Mouse (Mus musculus) embryonic facial prominence, embryonic 14.5 days (tissue): ENCODE results near the gene Tprn. TPM values are rescaled to one million over a fixed set of nuclear protein-coding genes. Genes with fewer than 3 reads are reported as not detected.

Experiments used
- ATAC-seq: fragments of 200-750 bp; cut with Nextera tagmentation; 2 replicates; pipeline ENCODE4 v1.8.0; 2017; ENCODE audit warnings: low read depth, moderate number of reproducible peaks, moderate TSS enrichment
- DNase-seq: peaks from one replicate; pipeline ENCODE4 v3.0.0-alpha.2; 2015; ENCODE audit warnings: low spot score
- H3K27ac ChIP-seq: fragments of 300-500 bp; sonication (generic); replicated peaks from 2 replicates; pipeline ENCODE4 v1.5.1; 2014; ENCODE audit warnings: low read depth, mild to moderate bottlenecking, low read length, moderate library complexity
- H3K27me3 ChIP-seq: fragments of 300-500 bp; sonication (generic); replicated peaks from 2 replicates; pipeline ENCODE4 v1.6.1; 2014; ENCODE audit warnings: low read length; ENCODE audit not compliant: control insufficient read depth, insufficient read depth
- H3K36me3 ChIP-seq: fragments of 300-500 bp; sonication (generic); 2 replicates; pipeline ENCODE4 v1.6.1; 2014; ENCODE audit warnings: low read length, mixed read lengths; ENCODE audit not compliant: control insufficient read depth, insufficient read depth
- H3K4me1 ChIP-seq: fragments of 300-500 bp; sonication (generic); 2 replicates; pipeline ENCODE4 v1.6.1; 2014; ENCODE audit warnings: antibody characterized with exemption, low read length; ENCODE audit not compliant: control insufficient read depth, insufficient read depth
- H3K4me2 ChIP-seq: fragments of 300-500 bp; sonication (generic); 2 replicates; pipeline ENCODE4 v1.6.1; 2014; ENCODE audit warnings: low read depth, mild to moderate bottlenecking, low read length, moderate library complexity, mixed read lengths
- H3K4me3 ChIP-seq: fragments of 300-500 bp; sonication (generic); 2 replicates; pipeline ENCODE4 v1.5.1; 2014; ENCODE audit warnings: low read depth, mild to moderate bottlenecking, low read length
- H3K9ac ChIP-seq: fragments of 300-500 bp; sonication (generic); 2 replicates; pipeline ENCODE4 v1.6.1; 2014; ENCODE audit warnings: low read depth, mild to moderate bottlenecking, low read length, moderate library complexity, mixed read lengths
- H3K9me3 ChIP-seq: fragments of 300-500 bp; sonication (generic); 2 replicates; pipeline ENCODE4 v1.6.1; 2016; ENCODE audit warnings: low read length; ENCODE audit not compliant: control insufficient read depth
- WGBS: fragments of 180-500 bp; shearing (Covaris S2); extraction: QIAGEN DNeasy Blood & Tissue Kit; methylation state at CpG from one replicate; pipeline ENCODE4 v1.1.7; 2014; 5-methylcytosine and 5-hydroxymethylcytosine counted together
- polyA plus RNA-seq: library from polyadenylated mRNA; unstranded; fragments of >200 nt; fragmentation: Nextera tagmentation; extraction: Ambion mirVana; gene quantifications from 2 replicates; pipeline ENCODE4 v1.2.1, GENCODE M21; 2014

Tprn gene
- polyA plus RNA-seq, 1 experiment from 2014 or later = 5.1 TPM

GRCm38 (mm10) chr2:25290101-25290815 is 27.8 kb downstream of the Tprn start:
- H3K9ac ChIP-seq = no peak overlapping the region
- DNase-seq (no peak), ATAC-seq (no peak)
- no peak overlapping the region for H3K27ac ChIP-seq
- H3K36me3 ChIP-seq = peaks cover 12% of the 10 kb centered on the region
- no peaks in the 10 kb centered on the region for H3K9me3 ChIP-seq
- H3K4me1 ChIP-seq = 0 out of 2 replicates have a peak, but pooled peaks cover 4% of the 10 kb centered on the region
- WGBS = under 1% methylated on average over 39 of the region's 54 CpGs
- H3K4me2 ChIP-seq = peak overlapping the region; percentile 47
- peaks cover 62% of the 10 kb centered on the region for H3K27me3 ChIP-seq
- H3K4me3 ChIP-seq = peak overlapping the region; percentile 27

GRCm38 (mm10) chr2:25290816-25291130 is 28.4 kb downstream of the Tprn start:
- Histone ChIP-seq H3K9me3 (no peaks in the 10 kb centered on the region), H3K36me3 (peaks cover 7% of the 10 kb centered on the region), H3K4me1 (0 out of 2 replicates have a peak, but pooled peaks cover 4% of the 10 kb centered on the region), H3K4me3 (peak overlapping the region; percentile 27), H3K9ac (no peak overlapping the region), H3K27me3 (peaks cover 67% of the 10 kb centered on the region), H3K27ac (no peak overlapping the region), H3K4me2 (peak overlapping the region; percentile 47)
- WGBS = under 1% methylated on average over 17 of the region's 18 CpGs
- ATAC-seq (no peak), DNase-seq (no peak)

GRCm38 (mm10) chr2:25291184-25292053 is 29.0 kb downstream of the Tprn start:
- Histone ChIP-seq H3K9ac (no peak overlapping the region), H3K27ac (no peak overlapping the region), H3K9me3 (no peaks in the 10 kb centered on the region), H3K4me1 (0 out of 2 replicates have a peak, but pooled peaks cover 4% of the 10 kb centered on the region), H3K27me3 (peaks cover 70% of the 10 kb centered on the region), H3K4me3 (peak overlapping the region; percentile 38), H3K4me2 (peak overlapping the region; percentile 57), H3K36me3 (0 out of 2 replicates have a peak, but pooled peaks cover under 1% of the 10 kb centered on the region)
- no peak for DNase-seq
- 6% methylated on average over 26 of the region's 32 CpGs for WGBS
- ATAC-seq = no peak

GRCm38 (mm10) chr2:25292054-25292544 is 29.7 kb downstream of the Tprn start:
- peak overlapping the region; percentile 46; the same call in 1 of the 2 replicates for H3K9ac ChIP-seq
- no peak for DNase-seq

GRCm38 (mm10) chr2:25292856-25293255 is 30.4 kb downstream of the Tprn start:
- Histone ChIP-seq H3K4me2 (no peak overlapping the region), H3K4me3 (no peak overlapping the region), H3K27ac (no peak overlapping the region), H3K9me3 (no peaks in the 10 kb centered on the region), H3K4me1 (0 out of 2 replicates have a peak, but pooled peaks cover 4% of the 10 kb centered on the region), H3K27me3 (peaks cover 67% of the 10 kb centered on the region), H3K9ac (no peak overlapping the region), H3K36me3 (no peaks in the 10 kb centered on the region)
- peak; percentile 31; the same call in 1 of the 2 replicates for ATAC-seq
- WGBS = 0% methylated on average over 1 of the region's 1 CpGs
- peak; percentile 66 for DNase-seq

More at GRCm38 (mm10) chr2:25292054-25292544, 29.7 kb downstream of the Tprn start:
- Histone ChIP-seq H3K36me3 (no peaks in the 10 kb centered on the region), H3K4me3 (peak overlapping the region; percentile 38), H3K9me3 (no peaks in the 10 kb centered on the region), H3K4me2 (peak overlapping the region; percentile 57), H3K27ac (no peak overlapping the region), H3K27me3 (peaks cover 70% of the 10 kb centered on the region), H3K4me1 (0 out of 2 replicates have a peak, but pooled peaks cover 4% of the 10 kb centered on the region)
- peak; percentile 48; the same call in 1 of the 2 replicates for ATAC-seq
- 4% methylated on average over 22 of the region's 43 CpGs for WGBS

- no peaks in the 10 kb centered on the region for H3K9me3 ChIP-seq
- no peak for DNase-seq
- peaks cover 59% of the 10 kb centered on the region for H3K27me3 ChIP-seq
- no peak overlapping the region for H3K27ac ChIP-seq
- WGBS = 81% methylated on average over 9 of the region's 9 CpGs
- H3K9ac ChIP-seq = no peak overlapping the region
- H3K4me2 ChIP-seq = no peak overlapping the region
- H3K4me1 ChIP-seq = 0 out of 2 replicates have a peak, but pooled peaks cover 4% of the 10 kb centered on the region
- H3K36me3 ChIP-seq = no peaks in the 10 kb centered on the region
- no peak overlapping the region for H3K4me3 ChIP-seq
- no peak for ATAC-seq
These were observed 31.3 kb downstream of the Tprn start for GRCm38 (mm10) chr2:25293706-25294105.

GRCm38 (mm10) chr2:25297093-25297492 is 34.7 kb downstream of the Tprn start:
- H3K27ac ChIP-seq = no peak overlapping the region
- WGBS = 74% methylated on average over 8 of the region's 8 CpGs
- 0 out of 2 replicates have a peak, but pooled peaks cover 4% of the 10 kb centered on the region for H3K4me1 ChIP-seq
- H3K4me3 ChIP-seq = no peak overlapping the region
- DNase-seq (no peak), ATAC-seq (no peak)
- peaks cover 25% of the 10 kb centered on the region for H3K27me3 ChIP-seq
- H3K9ac ChIP-seq = no peak overlapping the region
- H3K9me3 ChIP-seq = no peaks in the 10 kb centered on the region
- no peaks in the 10 kb centered on the region for H3K36me3 ChIP-seq
- H3K4me2 ChIP-seq = no peak overlapping the region

GRCm38 (mm10) chr2:25298046-25298445 is 35.6 kb downstream of the Tprn start:
- no peak overlapping the region for H3K4me2 ChIP-seq
- H3K9ac ChIP-seq = no peak overlapping the region
- H3K27ac ChIP-seq = no peak overlapping the region
- peaks cover 15% of the 10 kb centered on the region for H3K27me3 ChIP-seq
- no peaks in the 10 kb centered on the region for H3K36me3 ChIP-seq
- H3K4me3 ChIP-seq = no peak overlapping the region
- no peak for DNase-seq
- no peak for ATAC-seq
- H3K4me1 ChIP-seq = no peaks in the 10 kb centered on the region
- WGBS = 80% methylated on average over 10 of the region's 10 CpGs
- no peaks in the 10 kb centered on the region for H3K9me3 ChIP-seq
